Mouse (Mus musculus) CD4-positive, CD25-positive, alpha-beta regulatory T cell, adult 2 months (primary cell): ENCODE results near the gene Nfib.

Source experiments
- DNase-seq: peaks from one replicate; pipeline ENCODE4 v3.0.0-alpha.2; 2012; ENCODE audit warnings: low read depth, low spot score

The Nfib gene

DNA sequence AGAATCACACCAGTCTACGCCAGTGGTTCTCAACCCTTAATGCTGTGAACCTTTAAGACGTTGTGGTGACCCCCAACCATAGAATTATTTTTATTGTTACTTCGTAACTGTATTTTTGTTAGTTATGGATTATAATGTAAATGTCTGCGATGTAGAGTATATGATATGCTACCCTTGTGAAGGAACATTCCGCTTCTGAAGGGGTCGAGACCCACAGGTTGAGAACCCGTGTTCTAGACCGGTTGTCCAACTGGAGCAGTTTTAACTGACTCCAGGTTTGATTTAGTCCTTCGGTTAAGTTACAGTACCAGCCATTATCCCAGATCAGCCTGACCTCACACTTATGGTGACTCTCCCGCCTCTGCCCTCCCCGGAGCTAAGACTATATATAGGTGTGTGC, 70.4 kb downstream of the Nfib start:
- no peak for DNase-seq

DNA sequence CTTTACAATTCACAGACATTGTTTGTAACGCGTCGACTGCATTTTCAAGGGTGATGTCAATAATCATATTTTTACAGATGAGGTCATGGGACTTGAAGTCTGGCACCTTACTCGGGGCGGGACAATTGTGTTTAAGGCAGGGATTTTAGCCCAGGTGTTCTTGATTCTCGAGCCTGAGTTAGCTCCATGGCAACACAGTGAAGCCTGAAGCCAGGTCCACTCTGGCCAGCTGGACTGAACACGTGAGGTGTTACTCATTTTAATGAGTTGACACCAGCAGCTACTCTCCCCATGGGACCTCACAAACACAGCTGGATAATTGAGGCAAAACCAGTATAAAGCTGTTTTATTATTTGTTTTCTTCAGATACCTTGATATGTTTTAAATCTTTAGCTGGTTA, 71.2 kb downstream of the Nfib start:
- no peak for DNase-seq

DNA sequence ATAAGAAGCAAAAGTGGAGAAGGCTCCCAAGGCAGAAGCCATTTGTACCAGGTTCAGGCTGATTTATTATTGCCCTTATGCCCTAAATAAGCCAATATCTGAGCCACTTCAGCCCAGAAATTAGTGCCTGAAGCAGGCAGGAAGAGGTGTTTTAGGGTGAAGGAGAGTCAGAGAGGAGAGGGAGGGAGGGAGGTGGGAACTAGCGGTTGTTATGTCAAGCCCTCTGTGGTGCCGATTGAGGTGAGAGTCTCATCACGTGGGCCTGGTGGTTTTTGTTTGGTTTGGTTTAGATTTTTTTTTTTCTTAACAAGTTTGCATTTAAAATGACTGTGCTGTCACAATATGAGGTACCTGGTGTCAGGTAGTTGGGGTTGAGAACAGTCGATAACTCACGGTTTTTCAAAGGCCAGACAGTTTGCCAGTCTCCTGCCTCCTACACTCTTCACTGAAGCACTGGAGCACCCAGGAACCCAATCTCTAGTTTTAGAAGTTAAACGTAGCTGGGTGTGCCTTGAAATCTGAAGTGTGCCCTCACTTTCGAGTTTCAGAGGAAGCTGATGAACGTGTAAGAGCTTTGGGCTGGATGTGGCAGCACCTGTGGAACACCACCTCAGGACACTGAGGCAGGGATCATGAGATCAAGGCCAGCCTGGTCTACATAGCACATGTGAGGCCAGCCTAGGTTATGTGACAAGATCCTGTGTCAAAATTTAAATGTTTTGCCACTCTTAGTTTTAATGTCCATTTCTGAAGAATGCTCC, 81.1 kb downstream of the Nfib start:
- DNase-seq: peak; percentile 20

DNA sequence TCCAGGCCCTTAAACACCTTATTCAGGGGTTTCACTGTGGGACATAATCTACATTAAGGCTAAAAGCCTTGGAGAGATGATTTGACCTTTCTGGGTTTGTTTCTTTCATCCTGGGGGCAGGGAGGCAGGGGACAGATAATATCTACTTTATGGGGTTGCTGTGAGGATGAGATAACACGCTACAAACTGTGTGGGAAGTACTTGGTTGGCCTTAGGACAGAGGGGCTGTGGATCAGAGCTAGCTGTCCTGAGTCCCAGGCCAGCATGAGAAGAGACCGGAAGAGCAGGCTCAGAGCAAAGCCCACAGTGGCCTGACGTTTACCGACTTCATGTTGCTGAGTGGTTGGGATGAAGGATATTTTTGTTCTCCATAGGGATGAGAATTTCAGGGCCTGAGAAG, 81.7 kb downstream of the Nfib start:
- no peak for DNase-seq

DNA sequence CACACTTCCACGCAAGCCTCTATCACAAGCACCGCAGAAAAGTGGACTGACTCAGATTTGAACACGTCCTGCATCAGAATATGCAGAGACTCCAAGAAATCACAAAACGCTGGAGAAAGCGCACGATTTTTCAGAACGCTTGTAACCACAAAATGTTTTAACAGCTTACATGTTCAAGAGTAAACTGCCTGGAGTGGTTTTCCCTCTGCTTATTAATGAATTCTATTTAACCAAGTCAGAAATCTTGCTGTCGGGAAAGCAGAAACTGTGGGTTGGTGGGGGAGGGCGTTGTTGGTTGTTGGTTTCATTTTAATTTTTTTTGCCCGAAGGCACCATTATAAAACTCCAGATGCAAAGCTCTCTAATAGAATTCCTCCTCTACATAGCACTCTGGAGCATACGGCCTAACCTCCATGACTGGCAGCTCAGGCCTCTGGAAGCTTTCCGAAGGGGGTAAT, 82.4 kb downstream of the Nfib start:
- DNase-seq: no peak

DNA sequence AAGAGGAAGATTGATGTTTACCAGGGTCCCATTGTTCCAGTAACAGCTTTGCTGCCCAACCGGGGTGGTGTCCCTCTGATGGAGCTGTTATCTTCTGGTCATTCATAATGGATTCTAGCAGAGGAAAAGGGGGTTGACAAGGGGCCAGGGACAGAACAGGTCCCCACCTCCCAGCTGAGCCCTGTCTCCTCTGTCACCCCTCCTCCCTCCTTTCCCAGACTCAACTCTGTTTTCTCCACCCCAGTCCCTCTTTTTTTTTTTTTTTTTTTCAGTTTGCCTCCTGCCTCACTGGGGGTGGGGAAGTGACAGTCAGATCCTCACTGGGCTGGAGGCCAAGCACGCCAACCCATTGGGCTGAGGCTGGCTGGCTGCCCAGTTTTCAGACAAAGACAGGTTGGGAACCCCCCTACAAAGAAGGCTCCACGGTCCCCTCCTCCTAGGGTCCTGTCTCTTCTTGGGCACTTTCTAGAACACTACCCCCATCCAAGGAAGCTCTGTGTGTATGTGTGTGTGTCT, 83.2 kb downstream of the Nfib start:
- DNase-seq: no peak

DNA sequence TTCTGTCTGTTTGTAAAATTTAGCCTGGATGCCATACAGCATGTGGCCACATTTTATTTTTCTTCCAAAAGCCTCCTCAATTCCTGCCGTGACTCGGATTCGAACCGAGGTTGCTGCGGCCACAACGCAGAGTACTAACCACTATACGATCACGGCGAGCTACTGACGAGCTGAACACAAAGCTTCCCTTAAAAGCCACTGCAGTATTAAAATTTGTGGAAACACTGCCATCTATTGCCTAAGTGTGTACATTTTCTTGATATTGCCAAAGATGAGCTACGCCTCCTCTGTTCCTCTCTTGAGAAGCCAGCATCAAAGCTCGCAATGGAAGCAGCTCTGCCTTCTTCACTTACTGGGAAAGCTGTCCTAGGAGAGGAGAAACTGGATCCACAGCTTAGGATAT, 86.0 kb downstream of the Nfib start:
- DNase-seq: no peak

DNA sequence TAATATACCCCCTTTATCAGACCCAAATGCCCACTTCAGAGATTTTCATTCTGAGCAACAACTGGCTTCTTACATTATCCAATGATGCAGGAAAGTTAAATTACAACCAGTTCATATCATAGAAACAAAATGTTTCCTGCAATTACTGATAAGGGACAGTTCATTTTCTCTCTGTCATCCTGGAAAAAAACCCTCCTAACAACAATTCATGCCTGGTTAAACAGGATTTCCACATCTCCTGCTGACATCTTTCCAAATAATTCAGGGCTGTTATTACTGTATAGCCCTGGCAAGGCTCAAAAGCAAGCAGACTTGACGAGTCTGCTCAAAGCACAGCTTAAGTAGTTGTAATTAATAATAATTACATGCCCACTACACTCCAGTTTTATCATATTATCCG, 86.5 kb downstream of the Nfib start:
- no peak for DNase-seq

DNA sequence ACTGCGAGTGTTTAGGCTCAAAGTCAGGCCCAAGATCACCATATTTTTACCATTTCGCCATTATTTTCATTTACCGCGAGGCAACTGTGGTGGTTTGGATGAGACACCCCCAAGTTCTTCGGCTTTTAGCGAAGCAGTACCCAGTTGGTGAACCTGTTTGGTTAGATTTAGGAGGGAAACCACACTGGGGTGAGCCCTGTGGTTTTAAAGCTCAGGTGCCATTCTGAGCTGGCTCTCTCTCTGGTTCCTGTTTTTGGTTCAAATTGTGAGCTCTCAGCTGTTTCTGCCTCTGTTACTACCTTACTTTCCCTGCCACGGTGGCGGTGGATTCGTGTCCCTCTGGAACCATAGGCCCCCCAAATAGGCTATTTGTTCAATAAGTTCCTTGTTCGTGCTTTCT, 88.3 kb downstream of the Nfib start:
- DNase-seq: no peak

DNA sequence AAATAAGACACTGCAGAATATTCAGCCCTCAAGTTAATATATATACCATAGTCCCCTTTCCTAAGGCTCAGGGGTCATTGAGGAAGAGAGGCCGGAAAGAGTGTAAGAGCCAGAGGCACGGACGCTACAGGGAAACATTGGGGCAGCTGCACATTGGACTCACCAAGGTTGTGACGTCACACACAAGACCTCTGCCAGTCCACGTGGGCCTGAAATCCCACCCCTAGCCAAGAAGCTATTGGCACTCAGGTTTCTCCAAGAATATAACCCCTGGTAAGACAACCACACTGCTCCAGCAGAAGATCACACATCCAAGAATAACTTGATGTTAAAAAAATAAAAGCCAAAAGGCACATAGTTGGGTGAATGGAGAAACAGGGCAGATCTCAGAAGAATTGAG, 89.8 kb downstream of the Nfib start:
- no peak for DNase-seq

DNA sequence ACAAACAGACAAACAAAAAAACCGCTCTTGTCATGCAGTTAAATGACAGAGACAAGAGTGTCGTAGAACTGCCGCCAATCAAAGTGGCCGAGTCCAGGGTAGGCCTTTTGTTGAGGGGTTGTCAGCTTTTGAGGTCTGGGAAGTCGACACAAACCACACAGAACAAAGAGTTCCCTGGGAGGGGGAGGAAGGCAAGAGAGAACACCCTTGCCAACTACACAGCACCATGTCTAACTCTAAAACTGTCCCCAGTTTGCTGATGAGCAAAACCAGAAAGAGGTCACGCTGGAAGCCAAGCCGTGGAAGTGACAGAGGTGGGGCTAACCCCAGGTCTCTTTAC, 91.1 kb downstream of the Nfib start:
- no peak for DNase-seq

DNA sequence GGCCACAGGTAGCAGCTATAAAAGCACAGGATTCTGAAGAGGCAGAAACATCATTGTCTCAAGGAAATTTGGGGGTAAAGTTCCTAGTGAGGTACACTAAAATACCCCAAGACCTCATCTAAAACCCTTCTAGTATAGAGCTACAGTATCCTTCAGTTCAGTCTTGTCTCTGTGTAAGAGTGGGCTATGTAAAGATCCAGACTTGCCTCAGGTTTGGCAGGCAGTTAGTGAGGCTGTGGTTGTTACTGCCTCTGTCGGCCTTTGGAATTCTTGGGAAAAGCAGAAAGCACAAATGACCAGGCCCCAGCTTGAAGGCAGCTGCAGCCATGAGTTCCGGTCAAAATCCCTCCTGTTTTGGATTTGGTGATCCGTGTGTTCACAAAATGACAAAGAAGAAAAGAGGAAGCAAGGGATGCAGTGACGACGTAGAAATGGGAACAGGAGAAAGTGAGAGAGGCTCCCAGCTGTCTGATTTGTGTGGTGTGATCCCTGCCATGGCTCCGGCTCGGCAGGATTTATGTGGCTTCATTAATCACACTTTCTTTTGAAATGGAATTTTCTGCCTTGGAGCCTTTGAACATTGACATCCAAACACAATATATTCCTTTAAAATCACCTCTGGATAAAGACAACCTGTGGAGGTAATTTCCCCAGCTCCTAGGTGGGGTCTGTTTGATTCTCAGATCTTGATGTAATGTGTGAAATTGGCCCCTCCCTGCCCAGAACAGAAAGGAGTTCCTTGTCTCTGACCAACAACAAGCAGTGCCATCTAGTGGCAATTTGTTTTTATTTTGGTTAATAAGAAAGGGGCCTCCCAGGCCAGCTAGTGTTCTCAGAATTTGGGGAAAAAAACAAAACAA, 91.7 kb downstream of the Nfib start:
- peak; percentile 4 for DNase-seq

DNA sequence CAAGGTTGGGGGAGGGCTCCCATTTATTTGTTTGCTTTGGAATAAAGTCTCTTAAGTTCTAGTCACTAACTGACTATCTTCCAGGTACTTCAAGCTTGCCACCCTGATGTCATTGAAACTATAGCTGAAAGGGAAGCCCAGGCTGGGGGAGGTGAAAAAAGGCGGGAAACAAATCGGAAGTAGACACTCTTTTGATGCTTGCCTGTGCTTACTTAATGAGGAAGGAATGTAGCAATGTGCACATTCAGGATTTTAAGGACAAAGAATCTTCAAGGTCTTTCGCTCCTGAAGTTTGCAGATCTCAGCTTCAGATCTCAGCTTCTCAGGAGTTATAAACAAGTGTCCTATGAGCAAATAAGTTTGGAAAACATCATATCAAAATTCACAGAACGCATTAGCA, 95.9 kb downstream of the Nfib start:
- no peak for DNase-seq

DNA sequence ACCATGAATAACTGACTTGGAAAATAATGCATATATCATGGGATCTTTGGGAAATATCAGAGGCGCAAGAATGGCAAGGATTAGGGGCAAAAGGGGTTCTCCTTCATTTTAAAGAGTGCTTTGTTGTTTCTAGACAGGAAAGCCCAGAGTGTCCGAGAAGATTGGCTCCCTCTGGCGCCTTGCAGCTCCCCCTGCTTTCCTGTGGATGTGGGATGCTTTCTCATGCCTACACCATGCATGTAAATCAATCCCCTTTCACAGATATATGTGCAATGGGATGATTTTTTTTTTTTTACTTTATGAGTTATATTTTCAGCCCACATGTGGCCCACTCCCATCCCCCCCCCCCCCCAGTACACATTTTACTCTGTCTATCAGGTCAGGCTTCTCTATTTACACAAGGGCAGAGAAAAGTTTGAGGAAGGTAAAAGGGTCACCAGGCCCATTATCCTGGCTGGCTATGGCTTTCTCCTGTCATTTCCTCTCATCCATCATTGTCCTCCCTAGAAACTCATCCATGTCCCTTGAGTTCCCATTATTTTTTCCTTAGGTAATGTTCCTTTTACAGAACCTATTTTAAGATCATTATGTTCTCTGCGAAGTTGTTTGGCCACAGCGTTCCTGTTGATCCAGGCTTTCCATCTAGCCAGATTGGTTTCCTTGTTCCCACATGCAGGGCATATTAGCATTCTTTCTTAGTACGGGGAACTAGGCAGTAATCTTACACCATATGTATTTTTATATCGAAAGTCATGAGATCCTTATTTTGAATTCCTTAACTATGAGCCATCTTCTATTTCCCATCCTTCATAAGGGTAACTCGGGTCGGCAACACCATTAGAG, 96.6 kb downstream of the Nfib start:
- no peak for DNase-seq

DNA sequence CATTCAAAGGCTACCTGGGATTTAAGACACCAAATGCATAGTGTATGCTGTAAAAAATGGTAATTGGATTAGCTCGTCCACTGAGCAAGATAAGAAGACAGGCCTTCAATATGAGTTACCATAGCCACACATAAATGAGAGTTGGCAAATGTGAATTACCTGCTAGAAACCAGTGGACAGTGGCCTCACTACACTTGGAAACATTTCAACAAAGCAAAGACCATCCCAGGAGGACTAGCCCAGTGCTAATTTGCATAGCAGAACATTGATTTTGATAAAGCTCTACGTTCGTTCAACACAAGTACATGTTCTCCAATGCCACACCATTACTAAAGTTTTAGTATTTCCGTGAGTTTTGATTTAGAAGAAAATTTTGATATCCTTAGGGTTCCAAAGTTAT, 98.3 kb downstream of the Nfib start:
- no peak for DNase-seq

DNA sequence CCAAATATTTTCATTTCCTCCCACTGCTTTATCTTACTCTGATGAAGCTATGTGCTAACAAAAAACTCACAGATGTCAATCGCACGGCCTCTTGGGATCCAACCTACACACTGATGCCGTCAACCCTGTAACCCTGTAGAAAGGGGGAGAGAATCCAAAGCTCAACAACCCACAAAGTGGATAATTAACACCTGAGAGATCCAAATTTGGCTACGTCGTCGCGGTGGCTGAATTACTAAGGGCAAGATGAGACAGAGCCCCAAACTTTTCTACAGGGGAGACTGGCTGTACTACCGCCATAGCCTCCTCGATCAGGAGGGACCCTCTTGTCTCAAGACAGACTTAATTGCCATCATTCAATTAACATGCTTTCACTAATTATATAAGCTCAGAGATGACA, 99.2 kb downstream of the Nfib start:
- no peak for DNase-seq

DNA sequence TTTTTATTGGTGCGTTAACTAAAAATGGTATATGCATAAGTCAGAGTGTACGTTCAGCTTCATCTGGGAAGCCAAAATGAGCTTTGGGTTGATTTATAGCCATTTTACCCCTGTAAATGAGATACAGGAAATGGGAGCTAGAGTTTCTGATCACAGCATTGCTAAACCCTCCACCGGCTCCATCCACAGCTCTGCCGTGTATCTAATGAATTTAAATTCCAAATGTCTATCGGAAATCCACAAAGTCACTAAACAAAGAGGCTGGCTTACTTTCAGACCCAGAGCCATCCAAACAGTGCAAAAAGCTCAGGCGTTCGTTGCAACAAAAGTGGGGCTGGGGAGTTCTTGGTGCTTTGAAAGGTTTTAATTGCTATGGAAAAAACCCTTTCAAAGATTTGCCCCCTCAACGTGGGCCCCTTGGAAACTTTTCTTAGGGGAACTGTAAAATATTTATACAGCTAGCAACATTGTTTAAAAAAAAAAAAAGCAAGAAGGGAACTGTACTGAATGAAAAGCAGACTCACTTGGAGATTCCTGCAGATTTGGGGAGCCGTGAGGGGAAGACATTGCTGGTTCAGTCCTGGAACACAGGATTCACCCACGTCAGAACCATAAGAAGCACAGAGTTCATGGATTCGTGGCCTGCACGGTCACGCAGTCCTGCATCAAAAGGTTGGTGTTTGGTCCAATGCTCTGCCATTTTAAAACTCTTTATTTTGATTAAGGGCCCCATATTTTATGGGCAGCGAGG, 100.3 kb downstream of the Nfib start:
- DNase-seq: no peak

DNA sequence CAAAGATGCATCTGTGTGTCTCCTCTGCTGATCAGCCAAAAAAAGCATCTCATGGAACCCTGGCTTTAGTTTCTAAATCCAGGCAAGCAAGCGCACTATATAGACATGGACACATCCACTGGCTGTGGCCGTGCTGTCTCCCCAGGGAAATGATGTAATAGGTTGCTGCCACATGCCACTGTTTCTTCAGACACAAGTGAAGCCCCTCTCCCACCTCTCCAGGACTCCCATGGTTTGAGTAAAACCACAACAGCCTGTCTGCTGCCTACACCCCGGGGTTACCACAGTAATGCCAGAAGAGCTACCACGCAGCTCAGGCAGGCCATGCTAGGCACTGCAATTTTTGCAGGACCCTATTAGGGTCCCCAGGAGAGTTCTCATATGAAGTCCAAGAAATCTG, 101.0 kb downstream of the Nfib start:
- no peak for DNase-seq

DNA sequence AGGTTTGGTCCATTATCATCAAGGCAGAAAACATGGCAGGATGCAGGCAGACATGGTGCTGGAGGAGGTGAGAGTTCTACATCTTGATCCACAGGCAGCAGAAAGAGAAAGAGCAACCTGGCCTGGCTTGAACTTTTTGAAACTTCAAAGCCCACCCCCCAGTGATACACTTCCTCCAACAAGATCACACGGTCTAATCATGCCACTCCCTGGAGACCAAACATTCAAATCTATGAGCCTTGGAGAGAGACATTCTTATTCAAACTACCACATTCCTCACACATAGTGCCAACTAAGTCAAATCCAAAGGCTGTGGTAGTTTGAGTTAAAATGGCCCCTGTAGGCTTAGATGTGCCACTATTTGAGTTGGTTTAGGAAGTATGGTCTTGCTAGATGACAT, 104.9 kb downstream of the Nfib start:
- no peak for DNase-seq

DNA sequence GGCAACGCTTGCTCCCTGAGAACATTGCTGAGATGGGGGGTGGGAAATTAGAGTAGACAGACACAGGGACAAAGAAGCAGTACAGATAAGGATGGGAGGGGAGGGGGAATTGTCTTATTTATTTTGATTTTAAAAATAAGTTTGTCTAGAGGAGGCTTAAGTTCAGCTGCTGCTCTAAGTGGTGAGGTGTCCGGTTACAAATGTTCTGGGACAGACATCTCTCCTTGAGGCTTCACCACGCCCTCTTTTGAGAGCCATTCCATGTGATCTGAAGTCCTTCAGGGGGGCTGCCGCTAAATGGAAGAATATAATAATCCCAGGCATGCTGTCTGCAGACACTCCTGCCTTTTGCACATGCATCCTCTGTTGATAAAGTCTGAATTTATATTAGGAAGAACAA, 107.1 kb downstream of the Nfib start:
- DNase-seq: no peak
